Mouse (Mus musculus): ENCODE results near the gene Sec22b. TPM values are rescaled to one million over a fixed set of nuclear protein-coding genes. Genes with fewer than 3 reads are reported as not detected.

Sec22b gene
- polyA plus RNA-seq, 1 experiment = 76.9 TPM

DNA sequence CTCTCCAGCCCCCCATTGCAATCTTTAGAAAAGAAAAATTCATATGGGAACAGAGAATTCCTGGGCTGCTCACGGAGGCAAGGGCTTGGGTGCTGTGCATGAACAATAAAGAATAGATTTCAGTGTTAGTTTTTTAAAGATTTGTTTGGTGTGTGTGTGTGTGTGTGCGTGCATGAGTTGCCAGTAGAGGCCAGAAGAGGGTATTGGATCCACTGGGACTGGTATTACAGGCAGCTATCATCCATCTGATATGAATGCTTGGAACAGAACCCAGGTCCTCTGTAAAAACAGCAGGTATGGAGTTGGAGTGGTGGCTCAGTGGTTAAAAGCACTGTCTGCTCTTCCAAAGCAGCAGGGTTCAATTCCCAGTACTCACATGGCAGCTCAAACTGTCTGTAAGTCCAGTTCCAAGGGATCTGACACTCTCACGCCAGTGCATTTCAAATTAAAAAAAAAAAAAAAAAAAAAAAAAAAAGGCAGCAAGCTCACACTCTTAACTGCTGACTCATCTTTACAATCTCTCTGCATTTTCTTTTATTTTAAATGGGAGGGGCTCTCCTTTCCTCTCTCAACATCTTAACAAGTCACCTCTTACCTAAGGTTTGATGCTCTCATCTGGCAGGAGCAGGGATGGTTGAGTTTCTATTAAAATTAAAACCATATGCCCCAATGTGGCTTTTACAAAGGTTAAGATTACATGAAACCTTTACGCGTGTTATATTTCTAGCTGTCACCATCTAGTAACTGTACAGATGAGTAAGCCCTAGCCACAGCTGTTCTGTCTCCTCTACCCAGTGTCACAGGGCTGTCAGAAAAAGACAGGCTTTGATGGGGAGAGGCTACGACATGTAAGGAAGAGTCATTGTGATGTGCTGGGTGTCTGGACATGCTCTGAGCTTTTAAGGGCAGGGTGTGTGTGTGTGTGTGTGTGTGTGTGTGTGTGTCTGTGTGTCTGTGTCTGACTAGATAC, 33.6 kb downstream of the Sec22b start:
- no peaks in the 10 kb centered on the region for H3K36me3 ChIP-seq (ENCODE audit: control insufficient read depth, insufficient read depth, low read length, poor library complexity, severe bottlenecking)
- H3K4me3 ChIP-seq (ENCODE audit: low read depth, low read length) = no peak overlapping the region
- H3K9ac ChIP-seq (ENCODE audit: low read depth, poor library complexity, severe bottlenecking) = no peak overlapping the region
- H3K9me3 ChIP-seq (replicated peaks; ENCODE audit: control insufficient read depth, insufficient read depth, low read length, poor library complexity, severe bottlenecking) = peaks cover 4% of the 10 kb centered on the region; the same call in 1 of the 2 replicates
- TF ChIP-seq CTCF (IDR thresholded peaks at IDR 0.05; ENCODE audit: low read depth, low read length) (no peak), POLR2A (IDR thresholded peaks at IDR 0.05; ENCODE audit: insufficient read depth, low read length) (no peak), EP300 (IDR thresholded peaks at IDR 0.05; ENCODE audit: insufficient read depth, low read depth, low read length) (no peak)
- H3K27me3 ChIP-seq (ENCODE audit: control insufficient read depth, insufficient read depth, low read length, poor library complexity, severe bottlenecking) = no peaks in the 10 kb centered on the region
- peaks cover 6% of the 10 kb centered on the region for H3K4me1 ChIP-seq (ENCODE audit: control insufficient read depth, insufficient read depth, low read length)
- no peak overlapping the region for H3K27ac ChIP-seq (ENCODE audit: insufficient read depth, low read length)

GRCm38 (mm10) chr3:97937068-97937944, 36.3 kb downstream of the Sec22b start:
- H3K27me3 ChIP-seq (ENCODE audit: control insufficient read depth, insufficient read depth, low read length, poor library complexity, severe bottlenecking) = no peaks in the 10 kb centered on the region
- H3K4me1 ChIP-seq (ENCODE audit: control insufficient read depth, insufficient read depth, low read length) = peaks cover 6% of the 10 kb centered on the region
- H3K9me3 ChIP-seq (replicated peaks; ENCODE audit: control insufficient read depth, insufficient read depth, low read length, poor library complexity, severe bottlenecking) = peaks cover 4% of the 10 kb centered on the region; the same call in 1 of the 2 replicates
- TF ChIP-seq EP300 (IDR thresholded peaks at IDR 0.05; ENCODE audit: insufficient read depth, low read depth, low read length) = no peak
- no peak for TF ChIP-seq POLR2A (IDR thresholded peaks at IDR 0.05; ENCODE audit: insufficient read depth, low read length)
- no peak for TF ChIP-seq CTCF (IDR thresholded peaks at IDR 0.05; ENCODE audit: low read depth, low read length)
- no peak overlapping the region for H3K27ac ChIP-seq (ENCODE audit: insufficient read depth, low read length)
- no peak overlapping the region for H3K9ac ChIP-seq (ENCODE audit: low read depth, poor library complexity, severe bottlenecking)
- no peaks in the 10 kb centered on the region for H3K36me3 ChIP-seq (ENCODE audit: control insufficient read depth, insufficient read depth, low read length, poor library complexity, severe bottlenecking)
- no peak overlapping the region for H3K4me3 ChIP-seq (ENCODE audit: low read depth, low read length)

GRCm38 (mm10) chr3:97937945-97938266, 36.9 kb downstream of the Sec22b start:
- H3K27ac ChIP-seq (ENCODE audit: insufficient read depth, low read length) = no peak overlapping the region
- H3K4me3 ChIP-seq (ENCODE audit: low read depth, low read length) = no peak overlapping the region
- peaks cover 6% of the 10 kb centered on the region for H3K4me1 ChIP-seq (ENCODE audit: control insufficient read depth, insufficient read depth, low read length)
- no peaks in the 10 kb centered on the region for H3K27me3 ChIP-seq (ENCODE audit: control insufficient read depth, insufficient read depth, low read length, poor library complexity, severe bottlenecking)
- peaks cover 4% of the 10 kb centered on the region; the same call in 1 of the 2 replicates for H3K9me3 ChIP-seq (replicated peaks; ENCODE audit: control insufficient read depth, insufficient read depth, low read length, poor library complexity, severe bottlenecking)
- H3K9ac ChIP-seq (ENCODE audit: low read depth, poor library complexity, severe bottlenecking) = no peak overlapping the region
- no peaks in the 10 kb centered on the region for H3K36me3 ChIP-seq (ENCODE audit: control insufficient read depth, insufficient read depth, low read length, poor library complexity, severe bottlenecking)
- TF ChIP-seq EP300 (IDR thresholded peaks at IDR 0.05; ENCODE audit: insufficient read depth, low read depth, low read length) (no peak), CTCF (IDR thresholded peaks at IDR 0.05; ENCODE audit: low read depth, low read length) (no peak), POLR2A (IDR thresholded peaks at IDR 0.05; ENCODE audit: insufficient read depth, low read length) (no peak)

DNA sequence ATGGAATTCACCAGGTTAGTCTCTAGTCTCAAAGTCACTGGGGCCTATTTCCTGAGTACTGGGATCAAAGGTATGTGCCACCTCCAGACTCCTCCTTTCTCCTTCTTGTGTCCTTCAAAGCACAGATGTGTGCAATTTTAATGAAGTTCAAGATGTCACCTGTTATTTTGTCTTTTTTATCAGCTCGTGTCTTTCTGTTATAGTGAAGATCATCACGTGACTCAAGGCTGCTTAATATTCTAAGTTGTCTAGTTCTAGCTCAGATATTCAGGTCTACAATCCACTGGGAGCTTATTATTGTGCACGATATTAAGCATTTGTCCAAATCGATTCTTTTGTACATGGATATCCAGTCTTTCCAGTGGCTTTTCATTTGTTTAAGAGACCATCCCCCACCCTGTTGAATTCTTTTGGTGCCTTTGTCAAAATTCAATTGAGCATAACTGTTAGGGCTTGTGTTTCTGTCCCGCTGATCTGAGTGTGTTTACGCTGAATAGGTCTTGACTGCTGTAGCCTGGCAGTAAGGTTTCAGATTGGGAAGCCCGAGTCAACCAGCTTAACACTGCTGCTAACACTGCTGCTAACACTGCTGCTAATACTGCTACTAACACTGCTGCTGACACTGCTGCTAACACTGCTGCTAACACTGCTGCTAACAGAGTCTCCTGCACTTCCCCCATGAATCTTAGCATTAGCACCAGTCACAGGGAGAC, 38.0 kb downstream of the Sec22b start:
- no peak overlapping the region for H3K4me3 ChIP-seq (ENCODE audit: low read depth, low read length)

GRCm38 (mm10) chr3:97939626-97940510, 38.9 kb downstream of the Sec22b start:
- Histone ChIP-seq H3K27ac (ENCODE audit: insufficient read depth, low read length) (no peak overlapping the region), H3K36me3 (ENCODE audit: control insufficient read depth, insufficient read depth, low read length, poor library complexity, severe bottlenecking) (no peaks in the 10 kb centered on the region), H3K9me3 (replicated peaks; ENCODE audit: control insufficient read depth, insufficient read depth, low read length, poor library complexity, severe bottlenecking) (peaks cover 4% of the 10 kb centered on the region; the same call in 1 of the 2 replicates), H3K9ac (ENCODE audit: low read depth, poor library complexity, severe bottlenecking) (no peak overlapping the region), H3K27me3 (ENCODE audit: control insufficient read depth, insufficient read depth, low read length, poor library complexity, severe bottlenecking) (no peaks in the 10 kb centered on the region), H3K4me1 (ENCODE audit: control insufficient read depth, insufficient read depth, low read length) (no peaks in the 10 kb centered on the region), H3K4me3 (ENCODE audit: low read depth, low read length) (no peak overlapping the region)
- no peak for TF ChIP-seq POLR2A (IDR thresholded peaks at IDR 0.05; ENCODE audit: insufficient read depth, low read length)
- TF ChIP-seq CTCF (IDR thresholded peaks at IDR 0.05; ENCODE audit: low read depth, low read length) = no peak
- no peak for TF ChIP-seq EP300 (IDR thresholded peaks at IDR 0.05; ENCODE audit: insufficient read depth, low read depth, low read length)

More for the DNA sequence above, 38.0 kb downstream of the Sec22b start:
- no peak for TF ChIP-seq POLR2A (IDR thresholded peaks at IDR 0.05; ENCODE audit: insufficient read depth, low read length)
- no peak for TF ChIP-seq CTCF (IDR thresholded peaks at IDR 0.05; ENCODE audit: low read depth, low read length)
- no peak for TF ChIP-seq EP300 (IDR thresholded peaks at IDR 0.05; ENCODE audit: insufficient read depth, low read depth, low read length)
- Histone ChIP-seq H3K9me3 (replicated peaks; ENCODE audit: control insufficient read depth, insufficient read depth, low read length, poor library complexity, severe bottlenecking) (peaks cover 4% of the 10 kb centered on the region; the same call in 1 of the 2 replicates), H3K9ac (ENCODE audit: low read depth, poor library complexity, severe bottlenecking) (no peak overlapping the region), H3K4me1 (ENCODE audit: control insufficient read depth, insufficient read depth, low read length) (no peaks in the 10 kb centered on the region), H3K27me3 (ENCODE audit: control insufficient read depth, insufficient read depth, low read length, poor library complexity, severe bottlenecking) (no peaks in the 10 kb centered on the region), H3K36me3 (ENCODE audit: control insufficient read depth, insufficient read depth, low read length, poor library complexity, severe bottlenecking) (no peaks in the 10 kb centered on the region), H3K27ac (ENCODE audit: insufficient read depth, low read length) (no peak overlapping the region)

All from ES-Bruce4 (cell line).